Comparison of ENCODE assay signal across 8 mouse cellular contexts in genomic region chr17:24559146-24559545, GRCm38 (mm10). TPM values are rescaled to one million over a fixed set of nuclear protein-coding genes. Genes with fewer than 3 reads are reported as not detected.
A peak's percentile ranks its signal among the peaks of the same experiment; 100 is the strongest.
DNase-seq lines count a peak whose midpoint lies in the region; ATAC-seq lines count a peak whose summit lies in the region.

No protein-coding gene starts in this region.

- peak overlapping the region; percentile 3; the same call in 1 of the 2 replicates for H3K4me2 ChIP-seq in heart, embryonic 12.5 days
- no peak overlapping the region for H3K4me2 ChIP-seq in midbrain, embryonic 15.5 days

- peak; percentile 11 for DNase-seq in retina, embryonic 14.5 days (ENCODE audit: low spot score)
- no peak for DNase-seq in retina, postnatal 1 day
- DNase-seq in kidney, postnatal 36 days = peak; percentile 13 to 17
- no peak for DNase-seq in adrenal gland, adult 18-20 months (ENCODE audit: low spot score in 2 of 2)
- no peak for DNase-seq in thymus, postnatal 10 days (ENCODE audit: low spot score in 2 of 2)
- no peak for DNase-seq in left cerebral cortex, adult 8-10 months (ENCODE audit: low spot score in 2 of 2)

- H3K9me3 ChIP-seq in heart, embryonic 12.5 days (replicated peaks) = no peaks in the 10 kb centered on the region
- no peaks in the 10 kb centered on the region for H3K9me3 ChIP-seq in midbrain, embryonic 15.5 days

- peaks cover 46% of the 10 kb centered on the region for H3K4me1 ChIP-seq in heart, embryonic 12.5 days (replicated peaks)
- H3K4me1 ChIP-seq in midbrain, embryonic 15.5 days = peaks cover 22% of the 10 kb centered on the region

- no peaks in the 10 kb centered on the region for H3K27me3 ChIP-seq in heart, embryonic 12.5 days (replicated peaks)
- no peaks in the 10 kb centered on the region for H3K27me3 ChIP-seq in midbrain, embryonic 15.5 days (replicated peaks)

- ATAC-seq in heart, embryonic 12.5 days (ENCODE audit: insufficient number of reproducible peaks, low FRiP score) = peak; percentile 40; the same call in 1 of the 2 replicates
- ATAC-seq in midbrain, embryonic 15.5 days (replicated peaks) = no peak

- H3K9ac ChIP-seq in heart, embryonic 12.5 days = no peak overlapping the region
- H3K9ac ChIP-seq in midbrain, embryonic 15.5 days = no peak overlapping the region

- H3K36me3 ChIP-seq in heart, embryonic 12.5 days = no peaks in the 10 kb centered on the region
- H3K36me3 ChIP-seq in midbrain, embryonic 15.5 days (replicated peaks) = no peaks in the 10 kb centered on the region

- peak overlapping the region; percentile 71 for H3K27ac ChIP-seq in heart, embryonic 12.5 days (ENCODE audit: poor library complexity, severe bottlenecking)
- peak overlapping the region; percentile 75 for H3K27ac ChIP-seq in midbrain, embryonic 15.5 days

- no peak overlapping the region for H3K4me3 ChIP-seq in heart, embryonic 12.5 days
- no peak overlapping the region for H3K4me3 ChIP-seq in midbrain, embryonic 15.5 days

- 70% methylated on average over 3 of the region's 3 CpGs for WGBS in heart, embryonic 12.5 days
- 51% methylated on average over 3 of the region's 3 CpGs for WGBS in midbrain, embryonic 15.5 days

RNA-seq across cellular contexts. Expression of gene Pkd1, which starts 9.5 kb away (rescaled TPM):
- polyA plus RNA-seq in heart, embryonic 12.5 days (2016; fragmentation: Nextera tagmentation; extraction: Ambion mirVana) = 18.1 and 18.9 TPM in 2 replicates
- 29.0 and 29.8 TPM in 2 replicates for polyA plus RNA-seq in midbrain, embryonic 15.5 days (2015; fragmentation: Nextera tagmentation; extraction: Ambion mirVana)
- 10 to 100 TPM; 37.9 to 38.2 TPM for total RNA-seq in adrenal gland, adult 18-20 months (2021)
- total RNA-seq in left cerebral cortex, adult 8-10 months (2022) = 10 to 100 TPM; 67.7 to 81.1 (median 77.3) TPM

RNA-seq across cellular contexts. Expression of gene Rab26, which starts 25.1 kb away (rescaled TPM):
- 1.2 TPM in 2 replicates for polyA plus RNA-seq in heart, embryonic 12.5 days (2016; fragmentation: Nextera tagmentation; extraction: Ambion mirVana)
- 8.4 and 8.8 TPM in 2 replicates for polyA plus RNA-seq in midbrain, embryonic 15.5 days (2015; fragmentation: Nextera tagmentation; extraction: Ambion mirVana)
- total RNA-seq in adrenal gland, adult 18-20 months (2021) = 1 to 10 TPM; 1.5 to 2.0 TPM
- 10 to 100 TPM; 41.3 to 54.4 (median 48.4) TPM for total RNA-seq in left cerebral cortex, adult 8-10 months (2022)

RNA-seq across cellular contexts. Expression of gene Traf7, which starts 31.4 kb away (rescaled TPM):
- polyA plus RNA-seq in heart, embryonic 12.5 days (2016; fragmentation: Nextera tagmentation; extraction: Ambion mirVana) = 71.8 and 81.4 TPM in 2 replicates
- 108 and 112 TPM in 2 replicates for polyA plus RNA-seq in midbrain, embryonic 15.5 days (2015; fragmentation: Nextera tagmentation; extraction: Ambion mirVana)
- total RNA-seq in adrenal gland, adult 18-20 months (2021) = 100 to 1,000 TPM; 101 to 105 TPM
- 10 to 100 TPM; 78.0 to 85.3 (median 83.4) TPM for total RNA-seq in left cerebral cortex, adult 8-10 months (2022)

Comparison
In these comparisons a context has a peak if more than half of its experiments do, and no peak if none do; other contexts are left out.
1. DNase-seq: peak in retina, embryonic 14.5 days (single experiment) and kidney, postnatal 36 days (2 of 2); none in retina, postnatal 1 day (single experiment), adrenal gland, adult 18-20 months (0 of 2), thymus, postnatal 10 days (0 of 2) and left cerebral cortex, adult 8-10 months (0 of 2).
2. RNA of gene Rab26, which starts 25.1 kb away (total RNA-seq): 41.3 to 54.4 TPM in left cerebral cortex, adult 8-10 months; 1.5 to 2.0 TPM in adrenal gland, adult 18-20 months; every median in the first group is over 10 times any median in the second.